Mouse (Mus musculus): ENCODE measurements around the gene Prkcsh. TPM values are rescaled to one million over a fixed set of nuclear protein-coding genes. Genes with fewer than 3 reads are reported as not detected.

Prkcsh gene
- total and polyA plus RNA-seq, 3 experiments, result 46.2 to 67.5 (median 61.5) TPM

DNA sequence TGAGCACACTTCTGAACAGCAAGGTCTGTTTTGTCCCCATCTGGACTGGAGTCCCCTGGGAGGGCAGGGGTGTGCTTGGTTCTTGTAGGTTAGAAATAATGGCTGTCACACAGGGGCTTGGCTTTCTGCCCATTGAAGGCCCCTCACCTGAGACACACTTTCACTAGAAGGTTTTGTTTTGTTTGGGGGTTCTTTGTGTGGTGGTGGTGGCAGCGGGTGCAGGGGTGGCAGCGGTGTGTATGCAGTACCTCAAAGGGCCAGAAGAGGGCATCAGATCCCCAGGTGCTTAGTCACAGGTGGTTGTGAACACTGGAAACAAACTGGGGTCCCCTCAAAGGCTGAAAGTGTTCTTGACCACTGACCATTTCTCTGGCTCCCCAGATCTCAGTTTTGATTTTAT is 24.6 kb upstream of the Prkcsh start:
- no peak overlapping the region for H3K4me3 ChIP-seq
- no peaks in the 10 kb centered on the region for H3K79me2 ChIP-seq (replicated peaks; ENCODE audit: control insufficient read depth, insufficient read depth, low read length)
- peak in 1 of 2 experiments; percentile 68 for DNase-seq
- no peak overlapping the region for H3K9ac ChIP-seq (ENCODE audit: low read depth, low read length)
- no peaks in the 10 kb centered on the region for H3K4me1 ChIP-seq (ENCODE audit: control insufficient read depth, insufficient read depth, low read length)
- peak; percentile 81 for TF ChIP-seq CTCF (IDR thresholded peaks at IDR 0.05)
- no peak for TF ChIP-seq POLR2A (IDR thresholded peaks at IDR 0.05; ENCODE audit: insufficient read depth, low read depth, low read length)
- TF ChIP-seq EP300 (IDR thresholded peaks at IDR 0.05; ENCODE audit: insufficient read depth, low read depth, low read length), result no peak
- H3K27ac ChIP-seq, result no peak overlapping the region
- intact Hi-C loops (cut with DNase I), result loop anchor here (2.0 kb wide), 1 partner anchor 165 kb away; no protein-coding TSS in a partner anchor
- no peaks in the 10 kb centered on the region for H3K36me3 ChIP-seq (ENCODE audit: control insufficient read depth, insufficient read depth, low read length)
- H3K27me3 ChIP-seq (ENCODE audit: control insufficient read depth, insufficient read depth, low read length), result no peaks in the 10 kb centered on the region
- WGBS, result 43% methylated on average over 2 of the region's 2 CpGs

DNA sequence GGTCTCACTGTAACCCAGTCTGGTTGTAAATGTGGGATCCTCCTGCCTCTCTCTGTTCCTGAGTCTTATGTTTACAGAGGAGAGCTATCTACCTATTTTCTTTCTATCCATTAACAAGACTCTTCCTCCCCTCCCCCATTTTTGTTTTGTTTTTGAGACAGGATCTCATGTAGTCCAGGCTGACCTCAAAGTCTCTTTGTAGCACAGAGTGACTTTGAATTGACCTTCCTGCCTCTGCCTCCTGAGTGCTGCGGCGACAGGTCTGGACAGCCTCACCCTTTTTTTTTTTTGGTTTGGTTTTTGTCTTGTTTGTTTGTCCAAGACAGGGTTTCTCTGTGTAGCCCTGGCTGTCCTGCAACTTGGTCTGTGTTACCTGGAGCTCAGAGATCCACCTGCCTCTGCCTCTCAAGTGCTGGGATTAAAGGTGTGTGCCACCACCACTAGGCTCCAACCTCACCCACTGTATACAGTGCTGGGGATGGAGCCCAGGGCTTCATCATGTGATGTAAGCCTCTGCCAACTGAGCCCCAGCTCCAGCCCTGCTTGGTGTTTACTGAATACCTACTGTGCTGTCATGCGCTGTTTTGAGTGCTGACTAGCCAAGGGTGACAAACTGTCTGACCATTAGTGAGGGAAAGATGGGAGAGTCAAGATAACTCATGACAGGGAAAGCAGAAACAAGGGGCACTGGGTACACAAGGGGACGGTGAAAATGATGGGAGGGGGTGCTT is 24.0 kb upstream of the Prkcsh start:
- 81% methylated on average over 4 of the region's 4 CpGs for WGBS

DNA sequence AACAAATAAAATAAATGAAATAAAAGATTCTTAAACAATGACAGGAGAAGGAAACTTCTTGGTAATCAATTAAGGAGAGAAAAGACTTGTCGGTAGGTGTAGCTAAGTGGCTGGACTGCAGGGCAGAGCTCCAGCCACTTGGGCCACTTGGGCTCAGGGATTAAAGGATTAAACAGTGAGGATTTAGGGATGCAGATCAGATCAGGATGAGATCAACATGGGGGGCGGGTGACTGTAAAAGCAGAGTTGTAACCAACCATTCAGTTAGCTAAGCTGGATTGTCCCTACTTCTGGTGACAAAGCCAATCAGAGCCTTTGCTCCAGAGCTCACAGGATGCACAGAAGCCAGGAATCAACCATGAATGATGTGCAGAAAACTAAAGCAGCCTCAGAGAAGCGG is 18.7 kb upstream of the Prkcsh start:
- H3K9ac ChIP-seq (ENCODE audit: low read depth, low read length), result no peak overlapping the region
- no peaks in the 10 kb centered on the region for H3K36me3 ChIP-seq (ENCODE audit: control insufficient read depth, insufficient read depth, low read length)
- H3K27me3 ChIP-seq (ENCODE audit: control insufficient read depth, insufficient read depth, low read length), result 0 out of 2 replicates have a peak, but pooled peaks cover 3% of the 10 kb centered on the region
- no peak for DNase-seq
- H3K27ac ChIP-seq, result no peak overlapping the region
- TF ChIP-seq POLR2A (IDR thresholded peaks at IDR 0.05; ENCODE audit: insufficient read depth, low read depth, low read length), result no peak
- TF ChIP-seq EP300 (IDR thresholded peaks at IDR 0.05; ENCODE audit: insufficient read depth, low read depth, low read length), result no peak
- TF ChIP-seq CTCF (IDR thresholded peaks at IDR 0.05), result no peak
- H3K4me1 ChIP-seq (ENCODE audit: control insufficient read depth, insufficient read depth, low read length), result no peaks in the 10 kb centered on the region
- WGBS, result 36% methylated on average over 3 of the region's 3 CpGs
- no peak overlapping the region for H3K4me3 ChIP-seq
- intact Hi-C loops (cut with DNase I), result no loop called here
- no peaks in the 10 kb centered on the region for H3K79me2 ChIP-seq (replicated peaks; ENCODE audit: control insufficient read depth, insufficient read depth, low read length)

More for the DNA sequence above, 24.0 kb upstream of the Prkcsh start:
- H3K9ac ChIP-seq (ENCODE audit: low read depth, low read length), result no peak overlapping the region
- H3K79me2 ChIP-seq (replicated peaks; ENCODE audit: control insufficient read depth, insufficient read depth, low read length), result no peaks in the 10 kb centered on the region
- no peak overlapping the region for H3K4me3 ChIP-seq
- H3K27me3 ChIP-seq (ENCODE audit: control insufficient read depth, insufficient read depth, low read length), result no peaks in the 10 kb centered on the region
- TF ChIP-seq EP300 (IDR thresholded peaks at IDR 0.05; ENCODE audit: insufficient read depth, low read depth, low read length) (no peak), CTCF (IDR thresholded peaks at IDR 0.05) (no peak), POLR2A (IDR thresholded peaks at IDR 0.05; ENCODE audit: insufficient read depth, low read depth, low read length) (no peak)
- H3K4me1 ChIP-seq (ENCODE audit: control insufficient read depth, insufficient read depth, low read length), result no peaks in the 10 kb centered on the region
- no peaks in the 10 kb centered on the region for H3K36me3 ChIP-seq (ENCODE audit: control insufficient read depth, insufficient read depth, low read length)
- DNase-seq, result no peak
- intact Hi-C loops (cut with DNase I), result loop anchor here (2.0 kb wide), 1 partner anchor 164 kb away; no protein-coding TSS in a partner anchor
- no peak overlapping the region for H3K27ac ChIP-seq

DNA sequence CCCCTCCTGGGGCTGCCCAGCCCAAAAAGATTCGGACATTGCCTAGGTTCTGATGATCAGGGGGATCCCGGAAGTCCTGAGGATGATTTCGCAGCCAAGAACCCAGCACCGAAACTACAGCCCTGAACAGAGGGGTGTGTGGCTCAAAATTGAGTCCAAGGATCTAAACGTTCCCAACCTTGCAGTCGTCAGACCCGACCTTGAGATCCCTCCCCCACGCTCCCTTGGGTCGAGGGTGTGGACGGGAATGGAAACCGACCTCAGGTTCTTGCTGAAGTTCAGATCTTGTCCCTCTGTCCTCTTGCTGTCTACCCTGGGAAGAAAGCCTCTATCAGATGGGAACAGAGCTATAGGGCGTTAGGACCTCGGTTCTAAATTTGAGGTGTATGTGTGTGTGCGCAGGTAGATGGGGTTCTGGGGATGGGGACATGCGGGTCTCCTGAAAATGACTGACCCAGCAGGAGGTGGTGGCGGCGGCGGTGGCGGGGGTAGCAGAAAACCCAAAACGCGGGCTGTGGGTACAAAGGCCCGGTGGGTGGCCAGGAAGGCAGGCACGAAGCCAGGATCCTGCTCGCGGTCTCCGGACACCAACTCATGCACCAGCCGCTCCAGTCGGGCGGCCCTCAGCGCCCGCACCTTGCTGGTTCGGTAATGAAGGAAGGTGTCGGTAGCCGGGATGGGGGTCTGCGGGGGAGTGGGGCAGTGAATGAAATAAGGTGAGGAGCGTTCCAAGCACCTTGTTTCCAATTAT is 14.8 kb upstream of the Prkcsh start:
- intact Hi-C loops (cut with DNase I), result no loop called here
- Histone ChIP-seq H3K4me1 (ENCODE audit: control insufficient read depth, insufficient read depth, low read length) (no peaks in the 10 kb centered on the region; the same call in 1 of the 2 replicates), H3K27me3 (ENCODE audit: control insufficient read depth, insufficient read depth, low read length) (peaks cover 9% of the 10 kb centered on the region; the same call in 1 of the 2 replicates)

DNA sequence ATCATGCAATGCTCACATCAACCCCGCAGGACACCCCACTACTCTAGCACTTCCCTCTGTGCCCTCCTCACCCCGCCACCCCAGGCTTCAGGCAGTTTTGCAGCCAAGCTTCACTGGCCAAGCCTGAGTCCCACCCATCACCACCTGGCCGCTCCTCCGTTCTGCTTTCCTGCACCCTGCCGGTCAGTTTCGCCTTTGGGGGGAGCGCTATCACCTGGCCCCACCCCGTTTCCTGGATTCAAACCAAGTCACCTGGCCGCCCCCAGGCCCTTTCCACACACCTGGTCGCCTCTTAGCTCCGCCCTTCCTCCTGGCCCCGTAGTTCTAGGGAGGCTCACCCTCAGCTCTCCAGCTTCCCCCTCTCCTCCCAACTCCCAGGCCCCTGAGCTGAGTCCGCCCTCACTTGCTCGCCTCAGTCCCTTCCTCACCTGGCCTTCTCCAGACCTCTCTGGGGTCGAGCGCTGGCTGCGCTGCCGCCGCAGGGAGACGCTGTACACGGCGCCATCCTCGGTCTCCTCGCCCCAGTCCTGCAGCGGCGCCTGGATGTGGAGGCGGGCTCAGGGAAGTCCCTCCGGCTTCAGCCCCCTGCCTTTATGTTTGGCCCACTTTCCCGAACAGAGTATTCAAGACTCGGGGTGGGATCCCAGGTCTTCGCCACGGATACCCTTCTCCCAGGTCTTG is 14.0 kb upstream of the Prkcsh start:
- Histone ChIP-seq H3K4me1 (ENCODE audit: control insufficient read depth, insufficient read depth, low read length) (no peaks in the 10 kb centered on the region; the same call in 1 of the 2 replicates), H3K27ac (no peak overlapping the region), H3K36me3 (ENCODE audit: control insufficient read depth, insufficient read depth, low read length) (no peaks in the 10 kb centered on the region), H3K4me3 (peak overlapping the region; percentile 58), H3K27me3 (ENCODE audit: control insufficient read depth, insufficient read depth, low read length) (peaks cover 9% of the 10 kb centered on the region; the same call in 1 of the 2 replicates), H3K79me2 (replicated peaks; ENCODE audit: control insufficient read depth, insufficient read depth, low read length) (no peaks in the 10 kb centered on the region), H3K9ac (ENCODE audit: low read depth, low read length) (peak overlapping the region; percentile 63)
- intact Hi-C loops (cut with DNase I), result no loop called here
- TF ChIP-seq EP300 (IDR thresholded peaks at IDR 0.05; ENCODE audit: insufficient read depth, low read depth, low read length) (no peak), POLR2A (IDR thresholded peaks at IDR 0.05; ENCODE audit: insufficient read depth, low read depth, low read length) (no peak), CTCF (IDR thresholded peaks at IDR 0.05) (no peak)
- no peak for DNase-seq
- WGBS, result 3% methylated on average over 32 of the region's 32 CpGs

More for the DNA sequence above, 14.8 kb upstream of the Prkcsh start:
- Histone ChIP-seq H3K36me3 (ENCODE audit: control insufficient read depth, insufficient read depth, low read length) (no peaks in the 10 kb centered on the region), H3K9ac (ENCODE audit: low read depth, low read length) (no peak overlapping the region), H3K79me2 (replicated peaks; ENCODE audit: control insufficient read depth, insufficient read depth, low read length) (no peaks in the 10 kb centered on the region), H3K4me3 (no peak overlapping the region), H3K27ac (no peak overlapping the region)
- DNase-seq, result no peak
- WGBS, result 26% methylated on average over 36 of the region's 36 CpGs
- no peak for TF ChIP-seq POLR2A (IDR thresholded peaks at IDR 0.05; ENCODE audit: insufficient read depth, low read depth, low read length)

Data from heart, adult 2 months (tissue).